Mouse (Mus musculus): Measurements from ENCODE around the gene Shisa4. TPM values are rescaled to one million over a fixed set of nuclear protein-coding genes. Genes with fewer than 3 reads are reported as not detected.

Shisa4 gene
- polyA plus RNA-seq, 1 experiment from 2014 or later: 44.5 TPM

DNA sequence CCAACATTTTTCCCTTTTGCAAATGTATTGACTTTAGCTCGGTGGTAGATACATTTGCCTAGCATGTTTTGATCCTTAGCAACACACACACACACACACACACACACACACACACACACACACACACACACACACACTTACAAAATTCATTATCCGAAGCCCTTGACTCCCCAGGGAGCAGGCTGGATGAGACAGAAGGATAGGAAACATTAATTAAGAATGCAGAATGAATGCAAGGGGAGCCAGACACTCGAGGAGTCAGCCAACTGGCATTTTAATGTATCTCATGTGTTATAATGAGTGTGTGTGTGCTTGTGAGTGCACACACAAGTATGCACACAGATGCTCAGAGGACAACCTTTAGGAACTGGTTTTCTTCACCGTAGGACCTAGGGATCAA is 13.5 kb downstream of the Shisa4 start:
- WGBS: 86% methylated on average over 4 of the region's 4 CpGs

DNA sequence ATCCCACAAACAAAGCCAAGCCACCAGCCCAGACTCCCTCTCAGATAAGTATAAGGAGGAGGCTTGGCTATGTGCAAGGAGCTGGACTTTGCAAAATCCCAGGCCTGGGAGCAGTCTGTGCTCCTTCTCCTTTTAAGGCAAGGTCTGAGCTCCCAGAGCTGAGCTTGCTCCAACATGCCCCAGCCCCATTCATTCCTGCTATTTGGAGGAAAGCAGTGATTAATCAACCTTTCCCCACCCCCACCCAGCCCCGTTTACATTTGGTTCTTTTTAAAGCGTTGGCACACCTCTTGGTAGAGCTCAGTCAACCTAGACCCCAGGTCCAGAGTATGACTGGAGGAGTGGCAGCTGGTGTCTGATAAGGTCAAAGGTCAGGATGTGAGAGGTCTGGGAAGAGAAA is 16.0 kb downstream of the Shisa4 start:
- Histone ChIP-seq H3K36me3 (ENCODE audit: control insufficient read depth, insufficient read depth, low read length) (no peaks in the 10 kb centered on the region), H3K4me1 (ENCODE audit: control insufficient read depth, insufficient read depth, low read length) (no peaks in the 10 kb centered on the region), H3K4me3 (ENCODE audit: low read depth, low read length) (no peak overlapping the region), H3K9ac (replicated peaks; ENCODE audit: low read depth, low read length) (no peak overlapping the region), H3K9me3 (ENCODE audit: control insufficient read depth, low read depth, low read length) (no peaks in the 10 kb centered on the region), H3K4me2 (replicated peaks; ENCODE audit: low read depth, low read length) (no peak overlapping the region), H3K27me3 (ENCODE audit: control insufficient read depth, insufficient read depth, low read length) (no peaks in the 10 kb centered on the region), H3K27ac (ENCODE audit: low read length) (peak overlapping the region; percentile 84)
- peak; percentile 80; the same call in 1 of the 2 replicates for ATAC-seq (ENCODE audit: insufficient number of reproducible peaks, insufficient read depth, low FRiP score, low read depth)
- WGBS: 3% methylated on average over 2 of the region's 2 CpGs

More for the DNA sequence above, 13.5 kb downstream of the Shisa4 start:
- Histone ChIP-seq H3K4me1 (ENCODE audit: control insufficient read depth, insufficient read depth, low read length) (no peaks in the 10 kb centered on the region), H3K9me3 (ENCODE audit: control insufficient read depth, low read depth, low read length) (no peaks in the 10 kb centered on the region), H3K4me2 (replicated peaks; ENCODE audit: low read depth, low read length) (no peak overlapping the region), H3K27ac (ENCODE audit: low read length) (no peak overlapping the region), H3K27me3 (ENCODE audit: control insufficient read depth, insufficient read depth, low read length) (no peaks in the 10 kb centered on the region), H3K36me3 (ENCODE audit: control insufficient read depth, insufficient read depth, low read length) (no peaks in the 10 kb centered on the region), H3K9ac (replicated peaks; ENCODE audit: low read depth, low read length) (no peak overlapping the region), H3K4me3 (ENCODE audit: low read depth, low read length) (no peak overlapping the region)
- ATAC-seq (ENCODE audit: insufficient number of reproducible peaks, insufficient read depth, low FRiP score, low read depth): no peak

DNA sequence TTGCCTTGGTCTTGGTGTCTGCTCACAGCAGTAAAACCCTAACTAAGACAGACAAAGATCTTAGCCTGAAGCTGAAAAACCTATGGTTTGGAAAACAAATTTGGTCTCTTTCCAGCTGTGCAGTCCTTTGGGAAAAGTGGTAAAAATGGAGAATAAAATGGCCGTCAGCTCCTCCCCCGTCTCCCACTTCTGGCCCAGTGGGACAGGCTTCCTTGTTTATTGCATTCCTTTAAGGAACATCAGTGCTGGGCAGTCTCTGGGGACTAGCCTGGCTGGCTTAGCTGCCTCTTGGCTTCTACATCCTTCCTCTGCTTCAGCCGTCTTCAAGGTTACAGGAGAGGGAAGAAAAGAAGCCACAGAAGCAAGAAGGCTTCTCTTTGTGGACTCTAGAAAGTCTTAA is 23.1 kb downstream of the Shisa4 start:
- no peaks in the 10 kb centered on the region for H3K9me3 ChIP-seq (ENCODE audit: control insufficient read depth, low read depth, low read length)

DNA sequence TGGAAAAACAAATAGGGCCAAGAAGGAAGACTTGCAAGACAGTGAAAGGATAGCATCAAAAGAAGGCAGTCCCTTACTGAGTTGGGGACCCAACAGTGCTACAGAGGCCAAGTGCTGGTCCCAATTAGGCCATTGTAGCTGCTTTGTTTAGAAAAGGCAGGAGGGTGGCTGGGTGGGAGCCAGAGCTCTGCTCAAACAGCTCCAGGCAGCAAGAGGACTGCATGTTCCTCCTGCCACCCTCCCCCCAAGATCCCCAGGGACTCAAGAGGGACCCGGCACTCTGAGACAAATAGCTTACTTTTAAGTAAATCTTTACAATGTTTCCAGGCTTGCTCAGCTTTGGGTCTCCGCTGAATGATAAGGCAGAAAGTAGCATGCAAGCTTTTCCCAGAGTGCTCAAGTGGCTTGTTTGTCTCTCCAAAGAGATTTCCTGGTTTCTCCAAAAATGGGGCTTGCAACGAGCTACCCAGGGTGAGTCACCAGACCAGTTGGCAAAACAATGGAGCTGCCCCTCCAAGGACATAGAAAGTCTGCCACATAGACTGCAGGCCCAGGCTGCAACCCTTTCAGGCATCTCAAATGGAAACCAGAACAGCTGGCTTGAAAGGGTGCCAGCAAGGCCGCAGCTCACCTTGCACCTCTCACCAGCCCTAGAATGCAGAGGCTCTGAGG is 27.4 kb downstream of the Shisa4 start:
- 36% methylated on average over 4 of the region's 4 CpGs for WGBS
- Histone ChIP-seq H3K27me3 (ENCODE audit: control insufficient read depth, insufficient read depth, low read length) (no peaks in the 10 kb centered on the region), H3K9ac (replicated peaks; ENCODE audit: low read depth, low read length) (no peak overlapping the region), H3K9me3 (ENCODE audit: control insufficient read depth, low read depth, low read length) (no peaks in the 10 kb centered on the region), H3K36me3 (ENCODE audit: control insufficient read depth, insufficient read depth, low read length) (no peaks in the 10 kb centered on the region), H3K4me1 (ENCODE audit: control insufficient read depth, insufficient read depth, low read length) (peaks cover 9% of the 10 kb centered on the region), H3K4me3 (ENCODE audit: low read depth, low read length) (no peak overlapping the region), H3K27ac (ENCODE audit: low read length) (peak overlapping the region; percentile 58; the same call in 1 of the 2 replicates), H3K4me2 (replicated peaks; ENCODE audit: low read depth, low read length) (no peak overlapping the region)
- ATAC-seq (ENCODE audit: insufficient number of reproducible peaks, insufficient read depth, low FRiP score, low read depth): no peak

More for the DNA sequence above, 23.1 kb downstream of the Shisa4 start:
- no peak overlapping the region for H3K4me3 ChIP-seq (ENCODE audit: low read depth, low read length)
- no peaks in the 10 kb centered on the region for H3K36me3 ChIP-seq (ENCODE audit: control insufficient read depth, insufficient read depth, low read length)
- no peak overlapping the region for H3K4me2 ChIP-seq (replicated peaks; ENCODE audit: low read depth, low read length)
- H3K4me1 ChIP-seq (ENCODE audit: control insufficient read depth, insufficient read depth, low read length): peaks cover 7% of the 10 kb centered on the region
- H3K27me3 ChIP-seq (ENCODE audit: control insufficient read depth, insufficient read depth, low read length): no peaks in the 10 kb centered on the region
- H3K27ac ChIP-seq (ENCODE audit: low read length): no peak overlapping the region
- 72% methylated on average over 3 of the region's 3 CpGs for WGBS
- ATAC-seq (ENCODE audit: insufficient number of reproducible peaks, insufficient read depth, low FRiP score, low read depth): no peak
- no peak overlapping the region for H3K9ac ChIP-seq (replicated peaks; ENCODE audit: low read depth, low read length)

GRCm38 (mm10) chr1:135346891-135347290 is 28.1 kb downstream of the Shisa4 start:
- no peak for ATAC-seq (ENCODE audit: insufficient number of reproducible peaks, insufficient read depth, low FRiP score, low read depth)
- Histone ChIP-seq H3K36me3 (ENCODE audit: control insufficient read depth, insufficient read depth, low read length) (no peaks in the 10 kb centered on the region), H3K27ac (ENCODE audit: low read length) (peak overlapping the region; percentile 58; the same call in 1 of the 2 replicates)

DNA sequence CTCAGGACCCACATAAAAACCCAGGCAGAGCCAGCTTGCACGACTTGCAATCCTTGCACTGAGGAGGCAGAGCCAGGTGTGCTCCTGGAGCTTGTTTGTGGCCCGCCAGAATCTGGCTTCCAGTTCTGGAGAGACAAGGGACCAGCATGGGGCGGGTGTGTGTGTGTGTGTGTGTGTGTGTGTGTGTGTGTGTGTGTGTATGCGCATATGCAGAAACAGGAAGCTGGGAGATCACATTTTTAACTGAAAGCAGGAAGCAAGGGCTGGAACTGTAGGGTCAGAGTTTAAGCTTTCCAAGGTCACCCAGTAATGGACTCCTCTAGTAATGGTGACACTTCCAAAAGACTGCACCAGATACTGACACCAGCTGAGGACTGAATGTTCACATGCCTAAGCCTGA is 31.0 kb downstream of the Shisa4 start:
- Histone ChIP-seq H3K27me3 (ENCODE audit: control insufficient read depth, insufficient read depth, low read length) (no peaks in the 10 kb centered on the region), H3K4me3 (ENCODE audit: low read depth, low read length) (no peak overlapping the region), H3K9ac (replicated peaks; ENCODE audit: low read depth, low read length) (no peak overlapping the region), H3K27ac (ENCODE audit: low read length) (no peak overlapping the region), H3K9me3 (ENCODE audit: control insufficient read depth, low read depth, low read length) (no peaks in the 10 kb centered on the region), H3K36me3 (ENCODE audit: control insufficient read depth, insufficient read depth, low read length) (no peaks in the 10 kb centered on the region), H3K4me1 (ENCODE audit: control insufficient read depth, insufficient read depth, low read length) (peaks cover 13% of the 10 kb centered on the region), H3K4me2 (replicated peaks; ENCODE audit: low read depth, low read length) (no peak overlapping the region)
- 54% methylated on average over 4 of the region's 4 CpGs for WGBS
- ATAC-seq (ENCODE audit: insufficient number of reproducible peaks, insufficient read depth, low FRiP score, low read depth): no peak

More at GRCm38 (mm10) chr1:135346891-135347290, 28.1 kb downstream of the Shisa4 start:
- Histone ChIP-seq H3K9me3 (ENCODE audit: control insufficient read depth, low read depth, low read length) (no peaks in the 10 kb centered on the region), H3K9ac (replicated peaks; ENCODE audit: low read depth, low read length) (no peak overlapping the region), H3K27me3 (ENCODE audit: control insufficient read depth, insufficient read depth, low read length) (no peaks in the 10 kb centered on the region), H3K4me3 (ENCODE audit: low read depth, low read length) (no peak overlapping the region), H3K4me1 (ENCODE audit: control insufficient read depth, insufficient read depth, low read length) (peaks cover 10% of the 10 kb centered on the region), H3K4me2 (replicated peaks; ENCODE audit: low read depth, low read length) (no peak overlapping the region)
- WGBS: 54% methylated on average over 3 of the region's 3 CpGs

DNA sequence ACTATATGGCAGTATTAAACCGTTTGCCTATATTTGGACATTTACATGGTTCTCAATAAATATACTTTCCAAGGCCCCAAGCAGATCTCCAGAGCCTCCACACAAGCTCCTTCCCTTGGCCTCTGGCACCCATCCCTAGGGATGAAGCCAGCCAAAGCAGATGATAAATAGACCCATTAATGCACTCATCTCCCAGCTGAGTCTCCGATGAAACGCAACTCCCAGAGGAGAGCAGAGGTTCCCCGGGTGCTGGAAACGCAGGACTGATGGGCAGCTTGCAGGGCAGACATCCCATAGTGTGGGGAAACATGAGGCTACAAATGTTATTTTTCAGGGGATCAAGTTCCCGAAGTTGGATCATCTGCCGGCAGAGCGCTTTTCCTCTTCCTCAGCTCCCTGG is 33.1 kb downstream of the Shisa4 start:
- H3K27me3 ChIP-seq (ENCODE audit: control insufficient read depth, insufficient read depth, low read length): no peaks in the 10 kb centered on the region
- no peaks in the 10 kb centered on the region for H3K9me3 ChIP-seq (ENCODE audit: control insufficient read depth, low read depth, low read length)
- H3K36me3 ChIP-seq (ENCODE audit: control insufficient read depth, insufficient read depth, low read length): no peaks in the 10 kb centered on the region
- no peak overlapping the region for H3K4me3 ChIP-seq (ENCODE audit: low read depth, low read length)
- H3K27ac ChIP-seq (ENCODE audit: low read length): no peak overlapping the region
- no peak overlapping the region for H3K4me2 ChIP-seq (replicated peaks; ENCODE audit: low read depth, low read length)
- ATAC-seq (ENCODE audit: insufficient number of reproducible peaks, insufficient read depth, low FRiP score, low read depth): no peak
- WGBS: 42% methylated on average over 8 of the region's 8 CpGs
- peaks cover 5% of the 10 kb centered on the region; the same call in 1 of the 2 replicates for H3K4me1 ChIP-seq (ENCODE audit: control insufficient read depth, insufficient read depth, low read length)
- H3K9ac ChIP-seq (replicated peaks; ENCODE audit: low read depth, low read length): no peak overlapping the region

DNA sequence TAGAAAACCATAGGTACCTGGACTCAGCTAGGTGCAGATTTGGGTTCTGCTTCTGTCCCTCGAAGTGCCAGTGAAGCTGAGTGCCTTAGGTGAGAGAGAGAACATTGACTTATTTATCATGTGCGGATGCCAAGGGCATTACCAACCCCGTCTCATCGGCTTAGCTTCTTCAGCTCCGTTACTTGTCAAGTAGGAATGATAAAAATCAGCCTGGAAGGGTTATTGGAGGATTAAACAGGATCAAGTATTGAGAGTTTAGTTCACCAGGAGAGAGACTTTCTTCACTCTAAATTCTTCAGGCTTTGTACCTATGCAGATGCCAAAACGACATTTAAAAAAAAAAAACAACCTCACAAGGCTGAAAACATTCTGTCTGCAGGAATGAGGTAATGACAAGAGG is 44.5 kb downstream of the Shisa4 start:
- Histone ChIP-seq H3K9ac (replicated peaks; ENCODE audit: low read depth, low read length) (no peak overlapping the region), H3K4me1 (ENCODE audit: control insufficient read depth, insufficient read depth, low read length) (0 out of 2 replicates have a peak, but pooled peaks cover 6% of the 10 kb centered on the region), H3K27me3 (ENCODE audit: control insufficient read depth, insufficient read depth, low read length) (no peaks in the 10 kb centered on the region), H3K36me3 (ENCODE audit: control insufficient read depth, insufficient read depth, low read length) (no peaks in the 10 kb centered on the region), H3K4me3 (ENCODE audit: low read depth, low read length) (no peak overlapping the region), H3K9me3 (ENCODE audit: control insufficient read depth, low read depth, low read length) (no peaks in the 10 kb centered on the region), H3K4me2 (replicated peaks; ENCODE audit: low read depth, low read length) (no peak overlapping the region), H3K27ac (ENCODE audit: low read length) (no peak overlapping the region)
- 63% methylated on average over 6 of the region's 6 CpGs for WGBS
- no peak for ATAC-seq (ENCODE audit: insufficient number of reproducible peaks, insufficient read depth, low FRiP score, low read depth)

DNA sequence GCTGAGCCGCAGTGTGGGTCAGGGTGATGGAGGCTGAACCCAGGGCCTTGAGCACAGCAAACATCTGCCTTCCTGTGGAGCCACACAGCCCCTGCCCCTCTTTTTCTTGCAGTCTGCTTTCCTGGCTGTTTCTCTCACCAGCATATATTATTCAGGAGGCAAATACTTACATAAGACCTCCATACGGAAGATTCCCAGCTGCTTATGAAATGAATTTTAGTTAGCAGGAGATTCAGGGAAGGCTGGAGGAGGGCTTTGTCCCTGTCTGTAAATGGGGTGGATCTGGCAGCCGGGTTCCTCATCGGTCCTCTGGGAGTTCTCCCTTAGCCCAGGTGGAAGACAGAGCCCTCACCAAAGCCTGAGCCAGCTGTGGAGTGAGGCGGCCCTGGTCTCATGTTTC is 46.7 kb downstream of the Shisa4 start:
- Histone ChIP-seq H3K4me1 (ENCODE audit: control insufficient read depth, insufficient read depth, low read length) (0 out of 2 replicates have a peak, but pooled peaks cover 11% of the 10 kb centered on the region), H3K4me3 (ENCODE audit: low read depth, low read length) (no peak overlapping the region), H3K4me2 (replicated peaks; ENCODE audit: low read depth, low read length) (no peak overlapping the region), H3K36me3 (ENCODE audit: control insufficient read depth, insufficient read depth, low read length) (no peaks in the 10 kb centered on the region), H3K9me3 (ENCODE audit: control insufficient read depth, low read depth, low read length) (no peaks in the 10 kb centered on the region), H3K27ac (ENCODE audit: low read length) (no peak overlapping the region), H3K27me3 (ENCODE audit: control insufficient read depth, insufficient read depth, low read length) (no peaks in the 10 kb centered on the region), H3K9ac (replicated peaks; ENCODE audit: low read depth, low read length) (no peak overlapping the region)
- WGBS: 49% methylated on average over 5 of the region's 5 CpGs
- ATAC-seq (ENCODE audit: insufficient number of reproducible peaks, insufficient read depth, low FRiP score, low read depth): no peak
